Mouse (Mus musculus): ENCODE measurements at regions not wholly inside any gene's neighbourhood (a gene's known extent, or its start where the extent isn't known, plus 50 kb on each side); places are given as distances from the start of the nearest gene placed in this dataset.

GRCm38 (mm10) chr10:114972364-114972763 lies 170.3 kb upstream of the Trhde start:
- TF ChIP-seq CTCF (conservative IDR thresholded peaks at IDR 0.05; ENCODE audit: low read length) (no peak), POU5F1 (IDR thresholded peaks at IDR 0.05; ENCODE audit: borderline replicate concordance, low read length) (no peak), NANOG (IDR thresholded peaks at IDR 0.05; ENCODE audit: borderline replicate concordance, low read length) (no peak)

Measured in E14TG2a.4 (cell line).